Mouse (Mus musculus) erythroid progenitor cell, adult 5-6 weeks (primary cell): ENCODE results near the gene F11r. TPM values are rescaled to one million over a fixed set of nuclear protein-coding genes. Genes with fewer than 3 reads are reported as not detected.

Experiments
- ATAC-seq: replicated peaks from 2 replicates; pipeline ENCODE4 v1.8.0; 2016; ENCODE audit warnings: moderate number of reproducible peaks, mild to moderate bottlenecking, moderate TSS enrichment, inconsistent platforms; ENCODE audit not compliant: poor library complexity, low FRiP score, severe bottlenecking
- total RNA-seq, 2 experiments: library from RNA; stranded (forward) in 1 of 2; stranded (reverse) in 1 of 2; fragments of 150-400 nt in 1 of 2; fragments of 186-747, 209-891 nt in 1 of 2; gene quantifications; 2 replicates each; pipeline versions ENCODE4 v1.2.3 to v1.2.4; 2015 to 2017; ENCODE audit warnings: low replicate concordance in 2 of 2

Gene F11r
- total RNA-seq, 2 experiments from 2014 or later: not detected

DNA sequence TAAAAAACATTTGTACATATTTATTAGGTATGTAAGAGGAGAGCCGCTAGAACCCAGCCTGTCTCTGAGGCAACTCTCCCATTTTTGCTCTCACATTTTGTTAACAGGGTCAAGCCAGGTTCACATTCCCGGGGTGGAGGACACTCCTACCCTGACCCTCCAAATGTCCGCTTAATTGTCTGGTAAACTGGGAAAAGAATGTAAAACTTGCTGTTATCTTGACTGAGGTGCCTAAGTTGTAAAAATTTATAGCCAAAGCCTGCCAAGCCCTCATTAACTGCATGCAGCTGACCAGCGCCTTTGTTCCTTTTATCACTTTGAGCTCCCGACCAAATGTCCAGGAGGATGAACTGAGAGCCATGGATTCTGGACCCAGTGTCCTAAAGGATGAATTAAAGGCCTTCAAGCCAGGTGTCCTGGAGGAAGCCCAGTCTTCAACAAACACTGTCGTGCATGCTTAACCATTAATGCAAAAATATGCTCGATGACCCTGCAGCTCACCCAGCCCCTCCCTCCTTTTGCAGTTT, 2.0 kb upstream of the F11r start:
- ATAC-seq: no peak

DNA sequence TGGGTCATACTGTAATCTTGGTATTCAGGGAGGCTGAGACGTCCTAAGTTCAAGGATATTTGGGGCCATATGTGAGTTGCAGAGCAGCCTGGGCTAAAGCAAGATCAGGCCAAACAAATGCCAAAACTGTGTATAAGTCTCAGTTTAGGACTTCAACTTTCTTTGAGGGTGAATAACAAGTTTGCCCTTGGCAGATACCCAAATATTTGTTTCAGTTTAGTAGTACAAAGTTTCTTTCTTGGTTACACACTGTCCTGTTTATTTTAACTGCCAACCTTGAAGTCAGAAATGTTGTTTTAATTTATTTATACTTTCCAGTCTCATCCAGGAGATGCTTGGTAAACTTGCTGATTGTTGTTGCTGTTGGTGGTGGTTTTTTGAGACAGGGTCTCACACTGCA, 1.4 kb upstream of the F11r start:
- no peak for ATAC-seq

DNA sequence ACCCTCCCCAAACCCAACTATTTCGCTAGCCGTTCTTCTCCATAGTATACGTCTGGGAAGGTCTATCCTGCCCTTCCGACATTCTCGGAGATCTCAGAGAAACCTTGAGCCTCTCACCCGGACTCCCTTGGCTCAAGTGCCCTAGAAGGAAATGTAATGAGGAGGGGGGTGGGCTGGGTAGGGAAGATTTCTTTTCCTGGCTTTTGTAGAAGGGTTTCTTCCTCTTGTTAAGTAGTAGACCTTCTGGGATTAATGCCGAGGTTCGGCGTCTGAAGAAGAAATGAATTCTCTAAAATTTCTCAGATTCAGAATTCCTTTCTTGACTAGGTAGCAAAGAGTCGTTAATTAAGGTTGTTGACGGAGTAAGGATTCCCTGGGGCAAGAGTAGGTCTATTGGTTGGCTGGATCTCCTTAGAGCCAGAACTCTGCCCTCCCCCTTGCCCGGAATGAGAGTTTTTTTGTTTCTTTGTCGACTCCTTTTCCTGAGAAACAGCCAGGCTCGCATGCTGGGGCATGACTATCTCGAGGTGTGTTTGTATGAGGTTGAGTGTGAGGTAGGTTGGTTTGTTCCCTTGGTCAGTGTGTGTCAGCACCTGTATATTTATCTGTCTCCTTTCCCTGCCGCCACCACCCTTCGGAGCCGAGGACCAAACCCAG, 807 bp downstream of the F11r start:
- no peak for ATAC-seq

DNA sequence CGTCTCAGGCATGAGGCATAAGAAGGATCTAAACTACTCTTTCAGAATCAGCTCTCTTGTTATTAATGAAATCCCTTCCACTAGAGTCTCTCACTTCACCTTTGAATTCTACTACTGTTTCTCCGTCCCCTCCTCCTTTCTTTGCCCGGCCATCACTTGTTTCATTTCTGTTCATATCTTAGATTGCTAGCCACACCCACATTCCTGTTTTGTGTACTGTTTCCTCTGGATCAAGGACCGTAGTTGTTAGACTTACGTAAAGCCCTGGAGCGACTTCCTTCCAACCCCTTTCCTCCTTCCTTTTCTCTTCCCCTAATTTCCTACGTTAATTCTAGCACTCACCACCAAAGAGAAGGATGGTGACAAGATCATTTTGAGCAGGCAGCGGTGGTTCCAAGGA, 1.7 kb downstream of the F11r start:
- ATAC-seq: no peak

DNA sequence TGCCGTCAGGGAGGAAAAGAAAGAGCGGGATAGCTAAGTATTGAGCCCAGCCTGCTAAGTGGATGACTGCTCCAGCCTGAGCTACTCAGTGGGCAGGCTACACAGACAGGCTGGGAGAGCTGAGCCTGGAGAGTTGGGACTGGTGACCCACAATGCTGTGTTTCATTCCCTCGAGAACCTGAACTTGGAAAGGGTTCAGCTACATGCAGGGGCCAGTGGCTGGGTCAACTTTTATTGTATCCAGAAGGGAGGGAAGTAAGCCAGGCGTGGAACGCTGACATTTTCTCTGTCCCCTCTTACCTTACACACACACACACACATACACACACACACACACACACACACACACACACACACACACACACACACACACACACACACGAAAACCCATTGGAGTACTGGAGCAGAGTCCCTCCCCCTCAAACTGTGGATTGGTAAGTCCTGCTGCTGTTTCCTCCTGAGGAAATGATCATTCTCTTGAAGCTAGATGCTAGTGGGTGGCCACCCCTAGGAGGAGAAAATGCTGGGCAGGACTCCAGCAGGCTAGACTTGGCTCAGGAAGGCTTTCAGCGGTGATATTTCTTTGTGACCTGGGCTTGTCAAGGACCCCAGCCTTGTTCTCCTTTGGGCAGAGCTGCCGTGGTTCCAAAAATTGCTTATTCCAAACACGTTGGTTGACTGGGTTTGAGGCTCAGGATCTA, 2.8 kb downstream of the F11r start:
- ATAC-seq: no peak

DNA sequence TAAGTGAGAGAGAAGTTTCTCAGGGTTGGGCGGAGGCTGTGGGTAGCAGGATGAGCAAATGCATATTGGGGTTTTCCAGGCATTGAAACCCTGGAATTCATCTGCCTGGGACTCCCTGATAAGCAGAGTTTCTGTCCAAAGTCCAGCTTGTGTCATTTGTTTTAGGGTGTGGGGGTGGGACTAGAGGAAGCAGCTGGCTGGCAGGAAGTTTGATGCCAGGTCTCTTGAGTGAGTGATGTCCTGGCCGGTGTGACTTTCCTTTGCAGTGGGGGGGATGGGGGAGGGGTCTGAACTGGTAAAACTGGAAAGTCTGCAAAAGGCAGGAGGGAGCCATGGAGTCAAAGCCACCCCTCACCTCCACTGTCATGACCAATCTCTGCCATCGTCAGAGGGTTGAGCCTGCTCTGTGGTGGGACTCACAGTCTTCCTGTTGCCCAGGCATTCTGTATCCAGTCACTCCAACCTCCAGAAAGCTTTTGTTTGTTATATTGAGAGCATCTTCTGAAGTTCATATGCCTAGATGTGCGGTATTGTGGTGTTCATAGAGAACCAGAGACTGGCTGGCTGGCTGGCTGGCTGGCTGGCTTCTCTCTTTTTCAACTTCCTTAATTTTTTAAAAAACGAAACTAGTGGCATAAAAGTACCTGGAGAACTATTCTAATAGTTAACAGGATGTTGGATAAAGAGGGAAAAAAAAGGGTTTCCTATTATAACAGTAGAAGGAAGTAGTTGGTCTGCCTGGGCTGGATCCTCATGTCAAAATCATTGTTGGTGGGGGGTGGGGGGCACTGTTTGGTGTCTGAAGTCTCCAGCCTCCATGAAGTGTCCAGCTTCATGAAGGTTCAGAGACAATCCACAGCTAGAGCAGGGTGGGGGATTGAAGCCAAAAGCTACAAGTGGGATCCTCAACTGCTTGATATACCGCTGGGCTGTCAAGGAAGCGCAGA, 4.4 kb downstream of the F11r start:
- no peak for ATAC-seq

DNA sequence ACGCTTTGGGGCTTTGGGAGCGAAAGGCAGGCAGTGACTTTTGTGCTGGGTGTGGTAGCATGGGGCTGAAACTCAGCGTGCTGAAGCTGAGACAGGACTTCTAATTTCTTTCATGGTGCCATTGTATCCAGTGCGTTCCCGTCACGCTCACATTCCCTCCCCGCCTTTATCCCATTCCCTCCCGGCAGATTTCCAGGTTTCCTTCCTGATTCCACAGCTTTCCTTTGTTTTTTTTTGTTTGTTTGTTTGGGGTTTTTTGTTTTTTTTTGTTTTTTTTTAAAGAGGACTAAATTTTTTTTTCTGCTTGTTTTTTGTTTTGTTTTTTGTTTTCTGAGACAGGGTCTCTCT, 5.1 kb downstream of the F11r start:
- no peak for ATAC-seq

DNA sequence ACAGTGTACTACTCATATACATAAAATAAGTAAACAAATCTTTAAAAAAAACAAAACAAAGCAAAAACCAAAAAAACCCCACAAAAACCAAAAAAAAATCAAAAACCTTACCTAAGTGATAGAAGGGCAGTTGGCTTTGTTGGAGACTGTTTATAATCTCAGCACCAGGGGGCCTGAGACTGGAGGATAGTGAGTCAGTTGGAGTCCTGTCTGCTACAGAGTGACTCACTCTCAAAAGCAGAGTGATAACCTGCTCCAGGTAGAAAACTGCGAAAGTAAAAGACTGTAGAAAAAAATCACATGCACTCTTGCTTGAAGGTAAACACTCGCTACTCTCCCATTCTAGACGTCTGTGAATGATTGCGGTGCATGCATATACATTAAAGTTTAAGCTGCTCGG, 7.7 kb downstream of the F11r start:
- ATAC-seq: no peak

DNA sequence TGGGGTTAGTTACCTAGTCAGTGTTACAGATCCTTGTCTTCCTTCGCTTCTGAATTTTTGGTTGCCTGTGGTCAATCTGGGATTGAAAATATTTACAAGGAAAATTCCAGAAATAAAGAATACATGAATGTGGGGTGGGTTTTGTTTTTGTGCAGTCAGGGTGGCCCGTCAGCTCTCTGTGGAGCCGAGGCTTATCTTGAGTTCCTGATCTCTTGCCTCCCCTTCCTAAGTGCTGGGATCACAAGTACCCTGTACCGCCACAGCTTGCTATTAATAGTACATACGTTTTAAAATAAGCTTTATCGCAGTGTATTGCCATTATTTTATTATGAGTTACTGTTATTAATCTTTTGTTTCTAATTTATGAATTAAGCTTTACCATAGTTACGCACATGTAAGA, 9.5 kb downstream of the F11r start:
- ATAC-seq: no peak

DNA sequence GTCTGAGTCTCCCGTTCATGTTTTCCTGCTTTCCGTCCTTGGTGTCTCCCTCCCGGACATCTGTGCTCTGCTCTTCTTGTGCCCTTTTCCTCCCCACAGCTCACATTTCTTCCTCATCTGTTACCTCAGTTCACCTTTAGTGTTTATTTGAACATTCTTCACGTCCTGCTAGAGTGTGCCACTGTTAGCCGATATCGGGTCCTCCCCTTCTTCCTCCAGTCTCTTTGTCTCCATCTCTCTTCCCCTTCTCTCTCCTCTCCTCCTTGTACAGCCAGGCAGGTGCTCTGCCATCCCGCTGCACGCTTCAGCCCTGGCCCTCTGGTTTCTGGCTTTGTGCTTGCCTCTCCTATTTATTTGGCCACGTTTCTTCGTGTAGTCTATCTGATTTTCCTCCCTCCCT, 10.4 kb downstream of the F11r start:
- ATAC-seq: no peak

DNA sequence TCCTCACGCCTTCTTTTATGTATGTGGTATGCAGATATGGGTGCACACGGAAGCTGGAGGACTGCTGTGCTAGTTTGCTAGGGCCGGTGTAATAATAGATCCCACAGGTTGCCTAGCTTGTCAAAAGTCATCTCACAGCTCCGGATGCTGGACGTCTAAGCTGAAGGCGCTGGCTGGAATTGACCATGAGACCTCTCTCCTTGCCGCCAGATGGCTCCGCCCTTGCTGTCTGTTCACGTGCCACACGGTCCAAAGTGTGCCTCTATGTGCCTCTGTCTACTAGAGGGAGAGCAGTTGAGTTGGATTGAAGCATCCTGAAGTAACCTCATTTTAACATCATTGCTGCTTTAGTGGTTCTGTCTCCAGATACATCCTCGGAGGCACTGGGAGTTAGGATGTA, 12.7 kb downstream of the F11r start:
- ATAC-seq: no peak

DNA sequence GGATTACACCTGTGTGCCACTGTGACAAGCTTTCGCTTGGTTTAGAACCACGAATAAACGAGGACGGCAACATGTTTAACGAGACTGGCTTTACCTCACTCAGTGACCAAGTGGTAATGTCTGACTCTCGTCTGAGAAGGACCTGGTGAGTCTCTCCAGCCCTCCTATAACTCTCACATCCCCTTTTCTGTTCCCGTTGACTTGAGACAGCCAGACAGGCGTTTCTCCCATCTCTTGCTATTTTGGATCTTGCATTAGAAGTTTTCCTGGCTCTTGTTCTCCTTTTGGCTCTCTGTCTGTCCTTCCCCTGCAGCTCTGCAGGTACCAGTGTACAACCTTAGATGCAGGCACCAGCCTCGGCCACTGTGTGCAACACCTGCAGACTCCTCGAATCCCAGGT, 13.7 kb downstream of the F11r start:
- no peak for ATAC-seq

DNA sequence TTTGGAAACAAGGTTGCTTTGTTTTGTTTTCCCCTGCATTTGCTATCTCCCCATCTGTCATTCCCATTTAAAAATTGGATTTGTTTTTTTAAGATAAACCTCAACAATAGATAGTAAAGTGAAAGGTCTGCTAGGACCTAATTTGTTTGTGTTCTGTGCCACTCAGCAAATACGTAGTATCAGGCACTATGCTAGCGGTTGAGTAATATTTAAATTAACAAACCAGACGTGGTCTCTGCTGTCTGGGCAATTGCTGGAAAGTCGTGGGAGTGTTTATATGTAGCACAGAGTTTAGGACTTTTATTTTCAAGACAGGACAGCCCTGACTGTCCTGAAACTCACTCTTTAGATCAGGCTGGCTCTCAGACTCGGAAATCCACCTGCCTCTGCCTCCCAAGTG, 15.2 kb downstream of the F11r start:
- no peak for ATAC-seq

DNA sequence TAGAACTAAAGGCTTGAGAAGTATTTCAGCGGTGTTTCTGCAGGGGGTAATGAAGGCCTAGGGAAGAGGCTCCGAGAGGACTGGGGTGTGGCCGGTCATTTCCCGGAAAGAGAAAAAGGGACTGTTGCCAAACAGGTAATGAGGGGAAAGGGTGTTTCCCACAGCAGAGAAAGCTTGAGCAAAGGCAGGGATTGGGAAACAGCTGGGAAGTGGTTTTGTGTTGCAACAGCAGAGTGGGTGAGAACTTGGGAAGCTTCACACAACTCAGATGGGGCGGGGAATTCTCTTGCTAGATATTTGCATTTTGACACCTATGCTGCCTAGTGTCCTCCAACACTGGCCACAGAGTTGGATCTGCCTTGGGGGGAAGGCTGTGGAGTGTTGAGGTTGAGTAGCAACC, 15.6 kb downstream of the F11r start:
- no peak for ATAC-seq

DNA sequence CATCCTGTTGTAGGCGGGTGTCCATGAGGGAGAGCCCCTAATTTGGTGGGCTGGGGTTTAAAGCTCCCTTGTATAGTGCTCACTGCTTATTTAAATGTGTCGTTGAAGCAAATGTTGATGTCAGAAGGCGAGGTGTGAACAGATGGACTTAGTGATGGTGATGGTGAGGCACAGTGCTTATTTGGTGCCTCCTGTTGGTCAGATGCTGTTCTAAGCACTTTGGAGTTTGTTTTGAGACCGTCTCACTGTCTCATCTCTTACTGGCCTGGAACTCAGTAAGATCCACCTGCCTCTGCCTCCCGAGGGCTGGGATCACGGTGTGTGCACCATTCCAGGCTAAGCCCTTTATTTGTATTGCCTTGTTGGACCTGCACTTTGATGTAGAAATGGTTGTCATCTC, 17.6 kb downstream of the F11r start:
- no peak for ATAC-seq

DNA sequence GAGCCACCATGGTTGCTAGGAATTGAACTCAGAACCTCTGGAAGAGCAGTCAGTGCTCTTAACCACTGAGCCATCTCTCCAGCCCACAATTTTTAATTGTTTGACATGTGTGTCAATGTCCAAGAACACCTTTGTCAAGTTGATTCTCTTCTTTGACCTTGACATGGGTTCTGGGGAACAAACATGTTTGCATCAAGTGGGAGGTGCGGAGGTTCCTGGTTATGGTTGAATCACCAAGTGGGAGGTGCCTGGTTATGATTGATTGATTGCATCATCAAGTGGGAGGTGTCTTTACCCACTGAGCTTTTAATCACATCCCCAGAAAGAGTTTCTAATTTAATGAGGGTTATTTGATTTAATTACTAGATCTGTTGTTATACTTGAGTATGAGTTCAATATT, 20.2 kb downstream of the F11r start:
- no peak for ATAC-seq

DNA sequence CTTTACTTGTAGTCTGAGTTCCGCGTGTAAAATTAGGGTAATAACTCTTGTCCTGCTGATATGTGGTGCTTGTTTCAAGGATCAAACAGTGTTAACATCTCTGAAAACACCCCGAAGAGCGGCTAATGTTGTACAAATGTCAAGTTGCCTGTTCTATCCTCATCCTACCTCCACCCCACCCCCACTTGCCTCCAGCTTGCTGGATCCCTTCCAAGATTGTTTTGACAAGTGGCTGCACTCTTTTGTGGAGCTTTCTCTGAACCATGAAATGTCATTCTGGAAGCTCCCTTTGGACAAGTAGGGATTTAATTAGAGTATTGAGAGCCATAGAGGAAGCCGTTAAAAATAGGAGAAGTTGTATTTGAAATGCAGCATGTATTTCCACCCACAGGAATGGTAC, 22.5 kb downstream of the F11r start:
- ATAC-seq: no peak

DNA sequence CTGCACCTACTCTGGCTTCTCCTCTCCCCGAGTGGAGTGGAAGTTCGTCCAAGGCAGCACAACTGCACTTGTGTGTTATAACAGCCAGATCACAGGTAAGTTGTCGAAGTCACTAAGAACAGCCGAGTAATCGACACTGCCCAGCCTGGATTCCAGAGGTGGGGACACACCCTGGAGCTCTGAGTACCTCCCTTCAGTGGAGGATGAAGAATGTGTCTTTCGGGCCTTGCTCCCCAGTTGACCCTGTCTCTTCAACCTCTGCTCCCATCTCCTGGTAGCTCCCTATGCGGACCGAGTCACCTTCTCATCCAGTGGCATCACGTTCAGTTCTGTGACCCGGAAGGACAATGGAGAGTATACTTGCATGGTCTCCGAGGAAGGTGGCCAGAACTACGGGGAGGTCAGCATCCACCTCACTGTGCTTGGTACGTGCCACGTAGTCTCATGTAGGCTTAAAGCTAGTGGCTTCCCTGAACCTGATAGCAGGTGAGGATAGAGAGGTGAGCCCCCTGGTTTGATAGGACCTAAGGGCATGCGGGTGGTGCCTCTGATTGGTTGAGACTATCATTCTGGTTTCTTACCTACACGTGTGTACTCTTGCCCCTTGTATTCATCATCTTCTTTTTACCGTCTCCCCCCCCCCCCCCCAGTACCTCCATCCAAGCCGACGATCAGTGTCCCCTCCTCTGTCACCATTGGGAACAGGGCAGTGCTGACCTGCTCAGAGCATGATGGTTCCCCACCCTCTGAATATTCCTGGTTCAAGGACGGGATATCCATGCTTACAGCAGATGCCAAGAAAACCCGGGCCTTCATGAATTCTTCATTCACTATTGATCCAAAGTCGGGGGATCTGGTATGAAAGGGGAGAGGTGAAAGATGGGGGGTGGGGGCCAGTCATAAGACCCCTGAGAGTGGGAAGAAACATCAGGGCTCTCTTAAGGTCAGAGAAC, 23.5 kb downstream of the F11r start:
- ATAC-seq: no peak

DNA sequence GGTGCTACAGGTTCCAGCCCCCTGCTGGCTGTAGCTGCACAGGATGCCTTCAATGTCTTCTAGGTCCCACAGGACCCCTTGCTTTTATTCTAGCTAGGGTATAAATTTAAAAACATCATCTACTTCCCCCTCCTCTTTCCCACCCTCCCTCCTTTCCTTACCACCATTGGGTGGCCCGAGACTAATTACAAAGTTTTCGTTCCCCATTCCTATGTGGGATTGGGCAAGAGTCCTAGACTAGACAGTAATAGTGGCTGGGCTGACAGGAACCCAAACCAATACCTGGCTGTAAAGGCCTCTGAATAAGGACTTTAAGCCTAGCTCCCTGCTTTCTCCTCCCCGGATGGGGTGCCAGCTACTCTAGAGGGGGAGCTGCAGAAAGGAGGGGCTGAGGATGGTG, 25.8 kb downstream of the F11r start:
- ATAC-seq: no peak
